Mouse (Mus musculus) neural tube, embryonic 14.5 days (tissue): ENCODE results near the gene Ces2a. TPM values are rescaled to one million over a fixed set of nuclear protein-coding genes. Genes with fewer than 3 reads are reported as not detected.

ENCODE experiments used
- ATAC-seq: fragments of 200-750 bp; cut with Nextera tagmentation; 2 replicates; pipeline ENCODE4 v1.8.0; 2017; ENCODE audit warnings: low read depth, mild to moderate bottlenecking, moderate TSS enrichment, moderate library complexity
- H3K27ac ChIP-seq: fragments of 300-500 bp; sonication (generic); 2 replicates; pipeline ENCODE4 v1.5.1; 2014; ENCODE audit warnings: low read depth, mild to moderate bottlenecking, control low read depth, low read length, moderate library complexity, mixed read lengths
- H3K27me3 ChIP-seq: fragments of 300-500 bp; sonication (generic); 2 replicates; pipeline ENCODE4 v1.6.1; 2014; ENCODE audit warnings: low read length; ENCODE audit not compliant: control insufficient read depth, insufficient read depth
- H3K36me3 ChIP-seq: fragments of 300-500 bp; sonication (generic); 2 replicates; pipeline ENCODE4 v1.6.1; 2014; ENCODE audit warnings: low read length, mixed read lengths; ENCODE audit not compliant: control insufficient read depth, insufficient read depth
- H3K4me1 ChIP-seq: fragments of 300-500 bp; sonication (generic); 2 replicates; pipeline ENCODE4 v1.6.1; 2014; ENCODE audit warnings: low read length; ENCODE audit not compliant: control insufficient read depth, insufficient read depth
- H3K4me2 ChIP-seq: fragments of 300-500 bp; sonication (generic); 2 replicates; pipeline ENCODE4 v1.6.1; 2014; ENCODE audit warnings: mild to moderate bottlenecking, low read depth, low read length, control low read depth
- H3K4me3 ChIP-seq: fragments of 300-500 bp; sonication (generic); 2 replicates; pipeline ENCODE4 v1.5.1; 2014; ENCODE audit warnings: low read depth, low read length, control low read depth, mixed read lengths
- H3K9ac ChIP-seq: fragments of 300-500 bp; sonication (generic); replicated peaks from 2 replicates; pipeline ENCODE4 v1.6.1; 2014; ENCODE audit warnings: low read depth, mild to moderate bottlenecking, control low read depth, low read length, mixed read lengths
- H3K9me3 ChIP-seq: fragments of 300-500 bp; sonication (generic); 2 replicates; pipeline ENCODE4 v1.6.1; 2016; ENCODE audit warnings: low read length; ENCODE audit not compliant: control insufficient read depth
- WGBS: fragments of 180-500 bp; shearing (Covaris S2); extraction: QIAGEN DNeasy Blood & Tissue Kit; methylation state at CpG from one replicate; pipeline ENCODE4 v1.1.7; 2014; 5-methylcytosine and 5-hydroxymethylcytosine counted together
- polyA plus RNA-seq: library from polyadenylated mRNA; unstranded; fragments of >200 nt; fragmentation: Nextera tagmentation; extraction: Ambion mirVana; gene quantifications from 2 replicates; pipeline ENCODE4 v1.2.1, GENCODE M21; 2014

Gene Ces2a
- polyA plus RNA-seq: not detected in 2 replicates

- H3K9ac ChIP-seq: no peak within 1 kb of the TSS
- no peaks in the 10 kb centered on the region for H3K27me3 ChIP-seq
- no peak within 1 kb of the TSS for H3K27ac ChIP-seq
- ATAC-seq: no peak
- H3K9me3 ChIP-seq: no peaks in the 10 kb centered on the region
- WGBS: 90% methylated on average over 1 of the region's 1 CpGs
- no peaks in the 10 kb centered on the region for H3K36me3 ChIP-seq
- H3K4me3 ChIP-seq: no peak within 1 kb of the TSS
- H3K4me1 ChIP-seq: no peaks in the 10 kb centered on the region
- no peak within 1 kb of the TSS for H3K4me2 ChIP-seq
These were observed at the start of gene Ces2a for GRCm38 (mm10) chr8:104733753-104734152. TSS of gene Ces2a (plus strand) at chr8:104734003.

- H3K4me2 ChIP-seq: no peak overlapping the region
- no peaks in the 10 kb centered on the region for H3K4me1 ChIP-seq
- no peak overlapping the region for H3K9ac ChIP-seq
- ATAC-seq: no peak
- H3K9me3 ChIP-seq: no peaks in the 10 kb centered on the region
- no peaks in the 10 kb centered on the region for H3K36me3 ChIP-seq
- no peak overlapping the region for H3K27ac ChIP-seq
- no peaks in the 10 kb centered on the region for H3K27me3 ChIP-seq
- WGBS: 83% methylated on average over 4 of the region's 4 CpGs
- H3K4me3 ChIP-seq: no peak overlapping the region
These were observed 45.4 kb upstream of the Ces2a start for GRCm38 (mm10) chr8:104688433-104688832.

GRCm38 (mm10) chr8:104698556-104698955 is 35.2 kb upstream of the Ces2a start:
- H3K36me3 ChIP-seq: no peaks in the 10 kb centered on the region
- H3K9ac ChIP-seq: no peak overlapping the region
- no peak for ATAC-seq
- H3K27me3 ChIP-seq: no peaks in the 10 kb centered on the region
- no peaks in the 10 kb centered on the region for H3K4me1 ChIP-seq
- no peaks in the 10 kb centered on the region for H3K9me3 ChIP-seq
- no peak overlapping the region for H3K27ac ChIP-seq
- 91% methylated on average over 2 of the region's 2 CpGs for WGBS
- no peak overlapping the region for H3K4me2 ChIP-seq
- no peak overlapping the region for H3K4me3 ChIP-seq

GRCm38 (mm10) chr8:104701900-104702299 is 31.9 kb upstream of the Ces2a start:
- no peak for ATAC-seq
- H3K4me3 ChIP-seq: no peak overlapping the region
- WGBS: 88% methylated on average over 2 of the region's 2 CpGs
- H3K9me3 ChIP-seq: no peaks in the 10 kb centered on the region
- H3K4me2 ChIP-seq: no peak overlapping the region
- H3K9ac ChIP-seq: no peak overlapping the region
- no peaks in the 10 kb centered on the region for H3K4me1 ChIP-seq
- no peak overlapping the region for H3K27ac ChIP-seq
- H3K36me3 ChIP-seq: no peaks in the 10 kb centered on the region
- H3K27me3 ChIP-seq: no peaks in the 10 kb centered on the region

- 83% methylated on average over 8 of the region's 8 CpGs for WGBS
- Histone ChIP-seq H3K9me3 (no peaks in the 10 kb centered on the region), H3K4me1 (no peaks in the 10 kb centered on the region), H3K9ac (no peak overlapping the region), H3K4me2 (no peak overlapping the region), H3K4me3 (no peak overlapping the region), H3K36me3 (no peaks in the 10 kb centered on the region), H3K27me3 (no peaks in the 10 kb centered on the region), H3K27ac (no peak overlapping the region)
- no peak for ATAC-seq
These were observed 12.6 kb upstream of the Ces2a start for GRCm38 (mm10) chr8:104721166-104721565.

- Histone ChIP-seq H3K36me3 (no peaks in the 10 kb centered on the region), H3K27ac (no peak overlapping the region), H3K9ac (no peak overlapping the region), H3K4me3 (no peak overlapping the region), H3K4me1 (no peaks in the 10 kb centered on the region), H3K9me3 (no peaks in the 10 kb centered on the region), H3K4me2 (no peak overlapping the region), H3K27me3 (no peaks in the 10 kb centered on the region)
- ATAC-seq: no peak
- WGBS: 89% methylated on average over 4 of the region's 4 CpGs
These were observed 2.4 kb upstream of the Ces2a start for GRCm38 (mm10) chr8:104731451-104731850.

GRCm38 (mm10) chr8:104731969-104732368 is 1.8 kb upstream of the Ces2a start:
- H3K9me3 ChIP-seq: no peaks in the 10 kb centered on the region
- H3K27ac ChIP-seq: no peak overlapping the region
- WGBS: 79% methylated on average over 6 of the region's 6 CpGs
- no peak overlapping the region for H3K4me2 ChIP-seq
- no peaks in the 10 kb centered on the region for H3K27me3 ChIP-seq
- no peaks in the 10 kb centered on the region for H3K4me1 ChIP-seq
- H3K4me3 ChIP-seq: no peak overlapping the region
- H3K36me3 ChIP-seq: no peaks in the 10 kb centered on the region
- ATAC-seq: no peak
- no peak overlapping the region for H3K9ac ChIP-seq

- ATAC-seq: no peak
- no peaks in the 10 kb centered on the region for H3K36me3 ChIP-seq
- no peak overlapping the region for H3K9ac ChIP-seq
- no peak overlapping the region for H3K4me2 ChIP-seq
- H3K4me1 ChIP-seq: no peaks in the 10 kb centered on the region
- no peak overlapping the region for H3K4me3 ChIP-seq
- no peak overlapping the region for H3K27ac ChIP-seq
- H3K9me3 ChIP-seq: no peaks in the 10 kb centered on the region
- 94% methylated on average over 1 of the region's 1 CpGs for WGBS
- no peaks in the 10 kb centered on the region for H3K27me3 ChIP-seq
These were observed 8.2 kb downstream of the Ces2a start for GRCm38 (mm10) chr8:104742039-104742438.

- no peaks in the 10 kb centered on the region for H3K9me3 ChIP-seq
- no peak overlapping the region for H3K27ac ChIP-seq
- H3K4me3 ChIP-seq: no peak overlapping the region
- WGBS: 85% methylated on average over 3 of the region's 3 CpGs
- no peaks in the 10 kb centered on the region for H3K4me1 ChIP-seq
- no peak for ATAC-seq
- H3K27me3 ChIP-seq: no peaks in the 10 kb centered on the region
- no peaks in the 10 kb centered on the region for H3K36me3 ChIP-seq
- no peak overlapping the region for H3K4me2 ChIP-seq
- no peak overlapping the region for H3K9ac ChIP-seq
These were observed 9.6 kb downstream of the Ces2a start for GRCm38 (mm10) chr8:104743410-104743809.

GRCm38 (mm10) chr8:104752818-104753217 is 19.0 kb downstream of the Ces2a start:
- WGBS: 68% methylated on average over 1 of the region's 1 CpGs
- Histone ChIP-seq H3K27me3 (no peaks in the 10 kb centered on the region), H3K9me3 (no peaks in the 10 kb centered on the region), H3K4me2 (no peak overlapping the region), H3K9ac (no peak overlapping the region), H3K36me3 (no peaks in the 10 kb centered on the region), H3K4me3 (no peak overlapping the region), H3K4me1 (no peaks in the 10 kb centered on the region), H3K27ac (no peak overlapping the region)
- ATAC-seq: no peak
